Mouse (Mus musculus) 3134 (cell line): ENCODE results near the gene Tsacc.

Source experiments
- DNase-seq: peaks from one replicate; pipeline ENCODE4 v3.0.0-alpha.2; 2011; ENCODE audit warnings: low spot score; ENCODE audit not compliant: insufficient read length; ENCODE audit errors: extremely low read depth

The Tsacc gene

DNA sequence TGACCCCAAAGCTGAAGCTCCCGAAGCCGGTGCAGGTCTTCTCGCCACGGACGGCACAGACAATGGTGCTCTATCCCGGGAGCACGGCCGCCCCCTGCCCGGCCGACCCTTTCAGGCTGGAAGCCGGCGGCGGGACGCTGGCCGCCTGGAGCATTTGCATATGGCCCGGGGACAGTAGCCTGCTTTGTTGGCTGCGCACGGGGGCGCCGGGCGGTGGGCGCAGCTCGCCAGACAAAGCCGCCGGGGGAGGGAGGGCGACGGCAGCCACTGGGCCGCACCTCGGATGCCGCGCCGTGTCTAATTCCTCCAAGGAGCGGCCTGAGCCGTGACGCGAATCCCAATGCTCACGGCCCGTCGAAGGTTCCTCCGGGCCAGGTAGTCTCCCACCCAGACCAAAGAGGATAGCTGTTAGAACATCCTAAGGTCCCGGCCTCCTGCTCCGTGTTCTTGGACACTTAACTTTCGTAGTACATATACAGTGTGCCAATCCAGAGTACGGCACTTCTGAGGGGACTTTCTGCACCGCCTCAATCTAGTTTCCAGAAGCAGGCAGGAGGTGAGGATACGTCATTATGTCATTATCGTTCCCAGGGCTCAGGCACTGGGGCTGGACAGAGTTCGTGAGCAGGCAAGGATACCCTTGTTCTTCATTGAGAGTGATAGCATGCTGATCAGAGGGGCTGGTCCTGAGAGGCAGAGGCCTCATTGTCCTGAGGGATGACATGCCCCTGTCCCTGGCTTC, 55.6 kb downstream of the Tsacc start:
- DNase-seq: no peak

DNA sequence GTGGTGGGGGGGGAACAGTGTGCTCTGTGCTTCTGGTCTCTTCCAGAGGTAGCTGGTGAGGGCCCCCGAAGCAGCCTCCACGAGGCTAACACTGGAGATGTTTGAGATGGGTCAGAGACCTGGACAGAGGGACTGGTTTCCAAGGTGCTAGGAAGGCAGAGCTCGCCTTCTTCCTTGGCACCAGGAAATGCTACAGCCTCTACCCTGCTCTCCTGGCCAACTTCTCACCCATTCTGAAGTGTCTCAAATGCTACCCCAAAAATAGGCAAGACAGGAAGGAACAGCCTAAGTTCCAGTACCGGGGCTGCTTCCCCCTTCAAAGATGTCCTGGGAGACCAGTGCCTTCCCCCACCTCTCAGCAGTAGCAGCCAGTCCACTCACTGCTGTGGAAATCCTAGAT, 57.4 kb downstream of the Tsacc start:
- DNase-seq: no peak

DNA sequence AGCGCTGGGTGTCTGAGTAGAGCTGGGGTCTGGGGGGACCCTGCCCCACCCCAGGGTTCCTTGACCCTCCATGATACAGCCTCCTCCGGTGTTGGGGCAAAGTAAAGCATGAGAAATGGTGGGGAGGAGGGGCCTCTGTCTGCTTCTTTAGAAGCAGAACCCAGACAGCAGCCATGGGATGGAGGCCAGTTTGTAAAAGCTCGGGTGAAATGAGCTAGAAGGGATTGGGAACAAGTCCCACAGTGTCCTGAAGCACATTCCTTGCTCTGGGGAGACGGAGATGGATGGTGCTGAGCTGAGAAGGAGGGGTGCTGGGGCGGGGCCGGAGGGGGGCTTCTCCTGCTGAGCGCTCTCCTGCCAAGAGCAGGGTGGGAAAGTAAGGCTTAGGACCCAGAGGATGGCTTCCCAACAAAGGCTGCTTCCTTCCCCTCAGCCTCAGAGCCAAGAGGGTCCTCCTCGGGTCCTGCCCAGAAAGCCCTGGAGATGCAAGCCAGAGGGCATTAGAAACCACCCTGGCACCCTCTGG, 57.9 kb downstream of the Tsacc start:
- DNase-seq: no peak

DNA sequence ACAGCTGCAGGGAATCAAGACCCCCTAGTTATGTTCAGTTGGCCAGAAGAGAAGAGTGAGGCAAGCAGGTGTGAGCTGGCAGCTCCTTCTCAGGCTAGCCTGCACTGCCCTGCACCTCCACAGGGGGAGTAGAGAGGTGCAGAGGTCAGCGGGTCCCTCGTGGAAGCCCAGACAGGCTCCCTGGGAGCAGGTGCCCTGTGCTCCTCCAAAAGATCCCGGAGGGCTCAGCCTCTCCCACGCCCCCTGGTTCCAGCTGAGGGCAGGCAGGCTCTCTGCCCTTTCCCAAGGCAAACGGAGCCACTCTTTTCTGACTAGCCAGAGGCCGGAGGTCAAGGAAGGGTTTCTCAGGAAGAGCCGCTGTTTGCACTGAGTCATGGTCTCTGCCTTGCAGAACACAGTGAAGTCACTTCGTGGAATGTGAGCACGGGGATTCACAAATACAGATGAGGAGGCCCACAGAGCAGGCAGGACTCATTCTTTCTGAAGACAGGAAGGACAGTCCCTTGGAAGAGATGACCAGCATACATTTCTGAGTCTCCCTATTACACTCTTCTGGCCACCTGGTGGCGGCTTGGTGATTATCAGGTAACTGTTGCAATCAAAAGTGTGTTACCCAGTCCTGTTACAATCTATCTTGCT, 59.1 kb downstream of the Tsacc start:
- peak; percentile 70 for DNase-seq

GRCm38 (mm10) chr3:88237161-88237555, 59.6 kb downstream of the Tsacc start:
- no peak for DNase-seq

DNA sequence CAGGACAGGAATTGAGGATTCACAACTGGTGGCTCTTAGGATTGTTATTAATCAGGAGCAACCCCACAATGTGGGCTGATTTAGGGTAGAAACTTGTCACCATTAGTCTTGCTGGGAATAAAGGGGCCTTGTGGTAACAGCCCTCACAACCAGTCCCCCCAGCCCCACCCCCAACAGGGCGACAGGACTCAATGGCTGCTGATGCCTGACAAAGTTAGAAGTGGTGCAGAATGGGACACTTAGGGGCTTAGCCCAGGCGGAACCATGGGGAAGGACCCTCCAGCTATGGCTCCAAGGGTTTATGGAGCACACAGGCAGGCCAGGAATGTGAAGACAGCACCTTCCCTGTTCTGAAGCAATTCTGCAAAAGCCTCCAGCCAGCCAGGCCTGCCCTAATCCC, 61.2 kb downstream of the Tsacc start:
- DNase-seq: no peak

DNA sequence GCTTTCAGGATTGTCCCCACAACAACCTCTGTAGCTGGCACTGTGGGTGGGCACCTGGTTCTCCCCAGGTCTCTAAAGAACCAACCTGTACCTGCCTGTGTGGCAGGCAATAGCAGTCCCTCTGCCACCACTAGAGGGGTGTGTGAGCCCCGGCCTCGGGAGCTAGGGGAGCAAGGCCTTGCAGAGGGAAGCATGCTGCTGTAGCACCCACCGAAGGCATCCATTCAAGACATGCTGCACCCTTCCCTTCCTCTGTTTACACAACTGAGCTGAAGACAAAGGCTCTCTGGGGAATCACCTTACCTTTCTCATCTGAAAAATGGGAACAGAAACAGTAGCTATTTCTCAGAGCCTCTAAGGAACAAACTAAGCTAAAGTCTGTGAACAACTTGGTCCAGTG, 61.6 kb downstream of the Tsacc start:
- no peak for DNase-seq

- peak; percentile 74 for DNase-seq
Observed at GRCm38 (mm10) chr3:88234041-88234440, 62.8 kb downstream of the Tsacc start.

- peak; percentile 43 for DNase-seq
Observed at GRCm38 (mm10) chr3:88232851-88233649, 63.7 kb downstream of the Tsacc start.
